Mouse (Mus musculus) embryonic facial prominence, embryonic 14.5 days (tissue): ENCODE measurements around the gene Ggt5. TPM values are rescaled to one million over a fixed set of nuclear protein-coding genes. Genes with fewer than 3 reads are reported as not detected.

Source experiments
- ATAC-seq: fragments of 200-750 bp; cut with Nextera tagmentation; 2 replicates; pipeline ENCODE4 v1.8.0; 2017; ENCODE audit warnings: low read depth, moderate number of reproducible peaks, moderate TSS enrichment
- DNase-seq: peaks from one replicate; pipeline ENCODE4 v3.0.0-alpha.2; 2015; ENCODE audit warnings: low spot score
- H3K27ac ChIP-seq: fragments of 300-500 bp; sonication (generic); replicated peaks from 2 replicates; pipeline ENCODE4 v1.5.1; 2014; ENCODE audit warnings: low read depth, mild to moderate bottlenecking, low read length, moderate library complexity
- H3K27me3 ChIP-seq: fragments of 300-500 bp; sonication (generic); replicated peaks from 2 replicates; pipeline ENCODE4 v1.6.1; 2014; ENCODE audit warnings: low read length; ENCODE audit not compliant: control insufficient read depth, insufficient read depth
- H3K36me3 ChIP-seq: fragments of 300-500 bp; sonication (generic); 2 replicates; pipeline ENCODE4 v1.6.1; 2014; ENCODE audit warnings: low read length, mixed read lengths; ENCODE audit not compliant: control insufficient read depth, insufficient read depth
- H3K4me1 ChIP-seq: fragments of 300-500 bp; sonication (generic); 2 replicates; pipeline ENCODE4 v1.6.1; 2014; ENCODE audit warnings: antibody characterized with exemption, low read length; ENCODE audit not compliant: control insufficient read depth, insufficient read depth
- H3K4me2 ChIP-seq: fragments of 300-500 bp; sonication (generic); 2 replicates; pipeline ENCODE4 v1.6.1; 2014; ENCODE audit warnings: low read depth, mild to moderate bottlenecking, low read length, moderate library complexity, mixed read lengths
- H3K4me3 ChIP-seq: fragments of 300-500 bp; sonication (generic); 2 replicates; pipeline ENCODE4 v1.5.1; 2014; ENCODE audit warnings: low read depth, mild to moderate bottlenecking, low read length
- H3K9ac ChIP-seq: fragments of 300-500 bp; sonication (generic); 2 replicates; pipeline ENCODE4 v1.6.1; 2014; ENCODE audit warnings: low read depth, mild to moderate bottlenecking, low read length, moderate library complexity, mixed read lengths
- H3K9me3 ChIP-seq: fragments of 300-500 bp; sonication (generic); 2 replicates; pipeline ENCODE4 v1.6.1; 2016; ENCODE audit warnings: low read length; ENCODE audit not compliant: control insufficient read depth
- WGBS: fragments of 180-500 bp; shearing (Covaris S2); extraction: QIAGEN DNeasy Blood & Tissue Kit; methylation state at CpG from one replicate; pipeline ENCODE4 v1.1.7; 2014; 5-methylcytosine and 5-hydroxymethylcytosine counted together
- polyA plus RNA-seq: library from polyadenylated mRNA; unstranded; fragments of >200 nt; fragmentation: Nextera tagmentation; extraction: Ambion mirVana; gene quantifications from 2 replicates; pipeline ENCODE4 v1.2.1, GENCODE M21; 2014

Ggt5 gene
- polyA plus RNA-seq, 1 experiment from 2014 or later = 3.9 TPM

DNA sequence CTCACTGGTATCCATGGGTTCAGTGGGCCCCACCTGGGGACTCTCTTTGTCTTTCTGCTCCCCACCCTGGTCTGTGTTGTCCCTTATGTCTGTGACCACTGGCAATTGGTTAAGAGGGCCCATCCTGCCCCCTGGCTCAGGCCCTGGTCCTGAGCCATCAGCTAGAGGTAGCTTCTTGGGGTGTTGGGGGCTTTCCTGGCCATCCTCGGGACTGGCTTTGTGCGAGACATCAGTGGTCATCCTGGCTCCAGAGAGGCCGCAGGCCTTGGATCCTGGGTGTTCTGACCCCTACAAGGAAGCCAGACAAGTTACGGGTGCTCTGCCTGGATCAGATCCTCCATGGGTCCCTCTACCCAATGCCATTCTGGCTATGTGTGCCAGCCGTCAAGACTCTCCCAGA is 68.0 kb downstream of the Ggt5 start:
- no peak for DNase-seq
- Histone ChIP-seq H3K9ac (no peak overlapping the region), H3K9me3 (no peaks in the 10 kb centered on the region), H3K4me2 (no peak overlapping the region), H3K4me3 (no peak overlapping the region), H3K27ac (no peak overlapping the region), H3K27me3 (no peaks in the 10 kb centered on the region), H3K36me3 (peaks cover 88% of the 10 kb centered on the region), H3K4me1 (no peaks in the 10 kb centered on the region)
- no peak for ATAC-seq
- WGBS = 89% methylated on average over 5 of the region's 5 CpGs

DNA sequence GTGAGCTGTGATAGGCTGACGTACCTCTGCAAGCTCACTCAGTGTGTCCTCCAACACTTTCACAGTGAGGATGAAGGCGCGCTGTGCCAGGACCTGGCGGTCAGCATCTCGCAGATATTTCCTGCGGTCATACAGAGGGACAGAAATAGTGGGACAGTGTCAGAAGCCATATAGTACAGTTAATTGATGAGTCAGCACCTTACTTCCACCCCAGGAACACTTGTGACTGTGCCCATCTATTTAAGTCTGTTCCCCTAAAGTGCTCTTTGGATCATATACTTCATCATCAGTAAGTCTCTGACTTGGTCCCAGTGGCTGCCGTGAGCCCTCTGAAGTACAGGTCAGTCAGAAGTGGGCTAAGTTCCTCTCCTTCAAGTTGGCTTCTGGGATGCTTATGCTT is 68.6 kb downstream of the Ggt5 start:
- Histone ChIP-seq H3K4me3 (no peak overlapping the region), H3K36me3 (peaks cover 87% of the 10 kb centered on the region), H3K9me3 (no peaks in the 10 kb centered on the region), H3K27me3 (no peaks in the 10 kb centered on the region), H3K4me1 (no peaks in the 10 kb centered on the region), H3K27ac (no peak overlapping the region), H3K4me2 (no peak overlapping the region), H3K9ac (no peak overlapping the region)
- WGBS = 97% methylated on average over 7 of the region's 7 CpGs
- ATAC-seq (no peak), DNase-seq (no peak)

DNA sequence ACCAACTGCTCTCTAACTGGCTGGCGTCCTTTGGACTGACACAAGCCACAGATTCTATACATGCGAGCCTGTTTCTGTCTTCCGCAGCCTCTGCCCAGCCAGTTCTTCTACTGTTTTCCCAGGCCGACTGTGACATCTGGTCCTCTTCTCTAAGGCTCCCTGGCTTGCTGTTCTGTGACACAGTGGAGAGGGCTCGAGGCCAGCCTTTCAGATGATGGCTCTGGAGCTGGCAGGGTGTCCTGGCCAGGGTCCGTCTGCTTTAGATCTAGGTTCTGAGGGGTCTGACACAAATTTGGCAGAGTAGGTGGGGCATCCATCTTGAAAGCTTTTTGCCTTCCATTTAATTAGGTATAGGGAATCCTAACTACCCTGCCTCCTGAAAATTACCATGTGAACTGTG is 72.2 kb downstream of the Ggt5 start:
- ATAC-seq (no peak), DNase-seq (no peak)
- Histone ChIP-seq H3K4me2 (no peak overlapping the region), H3K9me3 (no peaks in the 10 kb centered on the region), H3K36me3 (peaks cover 51% of the 10 kb centered on the region), H3K4me3 (no peak overlapping the region), H3K9ac (no peak overlapping the region), H3K27me3 (no peaks in the 10 kb centered on the region), H3K4me1 (peaks cover under 1% of the 10 kb centered on the region; the same call in 1 of the 2 replicates), H3K27ac (no peak overlapping the region)
- 68% methylated on average over 6 of the region's 6 CpGs for WGBS

DNA sequence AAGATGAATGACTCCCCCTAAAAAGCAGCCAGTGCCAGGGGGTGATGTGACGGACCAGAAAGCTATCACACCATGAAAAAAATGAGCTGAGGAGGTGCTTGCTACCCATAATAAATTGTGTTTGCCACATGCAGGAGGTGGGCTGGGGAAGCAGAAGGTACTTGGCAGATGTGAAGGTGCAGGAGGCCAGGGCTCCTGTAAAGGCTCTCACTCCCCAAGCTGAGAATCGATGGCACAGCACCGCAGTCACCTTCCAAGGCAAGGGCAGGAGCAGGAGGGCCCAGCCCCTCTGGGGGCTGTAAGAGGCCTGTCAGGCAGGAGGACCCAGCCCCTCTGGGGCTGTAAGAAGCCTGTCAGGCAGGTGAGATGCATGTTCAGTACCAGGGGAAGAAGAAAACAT is 72.7 kb downstream of the Ggt5 start:
- H3K4me2 ChIP-seq = no peak overlapping the region
- H3K9me3 ChIP-seq = no peaks in the 10 kb centered on the region
- no peak for ATAC-seq
- no peaks in the 10 kb centered on the region for H3K27me3 ChIP-seq
- 88% methylated on average over 3 of the region's 3 CpGs for WGBS
- peaks cover 6% of the 10 kb centered on the region for H3K4me1 ChIP-seq
- H3K27ac ChIP-seq = no peak overlapping the region
- DNase-seq = no peak
- H3K4me3 ChIP-seq = no peak overlapping the region
- peaks cover 46% of the 10 kb centered on the region for H3K36me3 ChIP-seq
- H3K9ac ChIP-seq = no peak overlapping the region

DNA sequence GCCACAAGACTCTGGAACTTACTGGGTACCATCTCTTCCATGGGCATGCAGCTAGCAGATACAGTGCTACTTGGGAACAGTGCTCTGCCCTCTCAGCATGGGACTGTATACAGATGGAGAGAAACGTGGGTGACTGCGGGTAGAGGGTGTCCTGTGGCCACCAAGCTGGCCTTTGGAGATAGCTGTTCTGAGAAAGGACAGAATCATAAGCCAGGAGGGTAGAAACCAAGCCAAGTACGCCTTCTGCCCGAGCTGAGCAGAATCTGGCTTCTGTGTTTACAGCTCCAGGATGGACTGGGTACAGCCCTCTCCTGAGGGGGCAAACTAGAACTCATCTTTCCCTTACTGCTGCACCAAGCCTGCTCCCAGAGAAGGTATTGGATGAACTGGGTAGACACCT is 73.4 kb downstream of the Ggt5 start:
- H3K4me3 ChIP-seq = no peak overlapping the region
- H3K36me3 ChIP-seq = peaks cover 39% of the 10 kb centered on the region
- H3K4me1 ChIP-seq = peaks cover 9% of the 10 kb centered on the region
- no peak overlapping the region for H3K4me2 ChIP-seq
- DNase-seq (no peak), ATAC-seq (no peak)
- no peaks in the 10 kb centered on the region for H3K27me3 ChIP-seq
- 94% methylated on average over 4 of the region's 4 CpGs for WGBS
- H3K9me3 ChIP-seq = no peaks in the 10 kb centered on the region
- H3K27ac ChIP-seq = no peak overlapping the region
- H3K9ac ChIP-seq = no peak overlapping the region

DNA sequence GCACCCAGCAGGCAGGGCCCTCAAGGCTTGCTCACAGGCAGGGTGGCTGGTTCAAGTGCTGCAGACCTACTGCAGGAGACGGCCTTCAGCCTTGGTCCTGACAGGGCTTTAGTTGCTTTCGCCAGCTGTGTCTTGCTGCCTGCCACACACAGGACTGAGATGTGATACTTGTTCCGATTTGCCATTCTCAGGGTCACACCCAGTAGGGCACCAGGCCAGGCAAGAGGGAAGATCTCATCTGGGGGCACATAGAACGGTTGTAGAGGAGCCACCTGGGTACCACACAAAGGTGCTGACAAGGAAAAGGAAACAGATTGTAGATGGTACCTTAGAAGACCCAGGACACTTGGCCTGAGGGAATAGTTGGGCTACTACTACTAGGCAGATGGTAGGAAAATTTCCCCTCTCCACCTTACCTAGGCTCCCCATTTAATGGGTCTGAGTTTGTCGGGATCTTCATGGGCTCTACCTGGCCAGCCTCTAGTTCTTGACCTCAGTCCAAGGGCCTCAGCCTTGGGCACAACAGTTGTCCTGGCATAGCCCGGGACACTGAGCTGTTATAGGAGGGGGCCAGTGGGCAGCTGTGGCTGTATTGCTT is 75.6 kb downstream of the Ggt5 start:
- WGBS = 89% methylated on average over 6 of the region's 6 CpGs
- peaks cover 9% of the 10 kb centered on the region for H3K4me1 ChIP-seq
- no peak overlapping the region for H3K9ac ChIP-seq
- no peak overlapping the region for H3K4me3 ChIP-seq
- DNase-seq = no peak
- ATAC-seq = no peak
- no peaks in the 10 kb centered on the region for H3K9me3 ChIP-seq
- no peak overlapping the region for H3K27ac ChIP-seq
- H3K36me3 ChIP-seq = peaks cover 21% of the 10 kb centered on the region; the same call in 1 of the 2 replicates
- H3K27me3 ChIP-seq = 0 out of 2 replicates have a peak, but pooled peaks cover 4% of the 10 kb centered on the region
- H3K4me2 ChIP-seq = no peak overlapping the region

DNA sequence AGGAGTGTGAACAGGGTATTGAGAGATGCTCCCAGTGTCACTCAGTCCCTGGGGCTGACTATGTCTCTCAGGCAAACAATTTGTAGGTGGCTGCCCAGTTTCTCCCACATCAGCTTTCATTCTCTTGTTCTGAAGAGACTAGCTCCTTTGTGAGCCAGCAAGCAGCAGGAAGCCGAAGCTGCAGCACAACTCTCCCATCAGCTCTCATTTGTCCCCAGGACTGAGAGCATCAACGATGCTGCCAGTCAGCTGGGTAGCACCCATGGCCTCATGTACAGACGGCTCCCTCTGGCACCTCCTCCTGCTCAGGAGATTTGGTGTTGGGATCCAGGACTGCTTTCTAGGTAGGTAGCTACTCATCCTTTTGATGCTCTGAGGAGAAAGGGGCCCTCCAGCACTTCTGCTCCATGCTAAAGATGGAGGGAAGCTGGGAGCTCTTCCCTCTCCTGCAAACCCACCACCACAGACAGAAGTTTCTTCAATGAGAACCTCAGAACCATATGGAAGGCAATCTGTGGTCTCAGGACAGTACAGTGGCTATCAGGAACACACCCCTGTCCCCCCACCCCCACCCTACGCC is 77.4 kb downstream of the Ggt5 start:
- 33% methylated on average over 4 of the region's 4 CpGs for WGBS
- H3K9me3 ChIP-seq = no peaks in the 10 kb centered on the region
- H3K4me3 ChIP-seq = peak overlapping the region; percentile 74
- ATAC-seq (no peak), DNase-seq (no peak)
- peak overlapping the region; percentile 81; the same call in 1 of the 2 replicates for H3K27ac ChIP-seq
- peaks cover 9% of the 10 kb centered on the region for H3K4me1 ChIP-seq
- H3K4me2 ChIP-seq = peak overlapping the region; percentile 85
- H3K27me3 ChIP-seq = 0 out of 2 replicates have a peak, but pooled peaks cover 4% of the 10 kb centered on the region
- peaks cover 19% of the 10 kb centered on the region for H3K36me3 ChIP-seq
- peak overlapping the region; percentile 82 for H3K9ac ChIP-seq
